Mouse (Mus musculus) hindbrain, embryonic 14.5 days (tissue): ENCODE data around the gene Casq2. TPM values are rescaled to one million over a fixed set of nuclear protein-coding genes. Genes with fewer than 3 reads are reported as not detected.

Source experiments
- ATAC-seq: fragments of 200-750 bp; cut with Nextera tagmentation; 2 replicates; pipeline ENCODE4 v1.8.0; 2017; ENCODE audit warnings: moderate number of reproducible peaks, mild to moderate bottlenecking, moderate TSS enrichment, moderate library complexity; ENCODE audit not compliant: low FRiP score
- DNase-seq: peaks from one replicate; pipeline ENCODE4 v3.0.0-alpha.2; 2015; ENCODE audit warnings: low spot score
- H3K27ac ChIP-seq: fragments of 300-500 bp; sonication (generic); 2 replicates; pipeline ENCODE4 v1.5.1; 2014; ENCODE audit warnings: mild to moderate bottlenecking, moderate library complexity
- H3K27me3 ChIP-seq: fragments of 300-500 bp; sonication (generic); 2 replicates; pipeline ENCODE4 v1.6.1; 2014; ENCODE audit warnings: mild to moderate bottlenecking, low read length, mixed read lengths; ENCODE audit not compliant: control insufficient read depth, insufficient read depth
- H3K36me3 ChIP-seq: fragments of 300-500 bp; sonication (generic); replicated peaks from 2 replicates; pipeline ENCODE4 v1.6.1; 2014; ENCODE audit not compliant: control insufficient read depth, insufficient read depth
- H3K4me1 ChIP-seq: fragments of 300-500 bp; sonication (generic); replicated peaks from 2 replicates; pipeline ENCODE4 v1.6.1; 2014; ENCODE audit warnings: antibody characterized with exemption, low read length, mixed read lengths; ENCODE audit not compliant: control insufficient read depth, insufficient read depth
- H3K4me2 ChIP-seq: fragments of 300-500 bp; sonication (generic); replicated peaks from 2 replicates; pipeline ENCODE4 v1.6.1; 2014; ENCODE audit warnings: mild to moderate bottlenecking, moderate library complexity
- H3K4me3 ChIP-seq: fragments of 300-500 bp; sonication (generic); replicated peaks from 2 replicates; pipeline ENCODE4 v1.5.1; 2014; ENCODE audit warnings: mild to moderate bottlenecking, low read length
- H3K9ac ChIP-seq: fragments of 300-500 bp; sonication (generic); 2 replicates; pipeline ENCODE4 v1.6.1; 2014
- H3K9me3 ChIP-seq: fragments of 300-500 bp; sonication (generic); 2 replicates; pipeline ENCODE4 v1.6.1; 2016; ENCODE audit warnings: low read length; ENCODE audit not compliant: control insufficient read depth
- WGBS: fragments of 180-500 bp; shearing (Covaris S2); extraction: QIAGEN DNeasy Blood & Tissue Kit; methylation state at CpG from one replicate; pipeline ENCODE4 v1.1.7; 2014; 5-methylcytosine and 5-hydroxymethylcytosine counted together
- polyA plus RNA-seq: library from polyadenylated mRNA; unstranded; fragments of >200 nt; fragmentation: Nextera tagmentation; extraction: Ambion mirVana; gene quantifications from 2 replicates; pipeline ENCODE4 v1.2.1, GENCODE M21; 2014

Casq2 gene
- polyA plus RNA-seq, 1 experiment from 2014 or later: 0.32 TPM

- Histone ChIP-seq H3K4me2 (no peak overlapping the region), H3K27ac (no peak overlapping the region), H3K36me3 (no peaks in the 10 kb centered on the region), H3K9me3 (no peaks in the 10 kb centered on the region), H3K4me3 (no peak overlapping the region), H3K27me3 (no peaks in the 10 kb centered on the region; the same call in 1 of the 2 replicates), H3K9ac (no peak overlapping the region), H3K4me1 (no peaks in the 10 kb centered on the region)
- DNase-seq (no peak), ATAC-seq (no peak)
- 89% methylated on average over 4 of the region's 4 CpGs for WGBS
Observed at GRCm38 (mm10) chr3:102187401-102187800, 101.2 kb downstream of the Casq2 start.

GRCm38 (mm10) chr3:102188972-102189371 is 102.8 kb downstream of the Casq2 start:
- H3K9ac ChIP-seq: no peak overlapping the region
- H3K27ac ChIP-seq: no peak overlapping the region
- H3K4me2 ChIP-seq: no peak overlapping the region
- no peaks in the 10 kb centered on the region for H3K9me3 ChIP-seq
- DNase-seq (peak; percentile 38), ATAC-seq (no peak)
- 11% methylated on average over 6 of the region's 6 CpGs for WGBS
- no peak overlapping the region for H3K4me3 ChIP-seq
- H3K4me1 ChIP-seq: peaks cover 15% of the 10 kb centered on the region
- no peaks in the 10 kb centered on the region for H3K36me3 ChIP-seq
- H3K27me3 ChIP-seq: no peaks in the 10 kb centered on the region; the same call in 1 of the 2 replicates

GRCm38 (mm10) chr3:102190015-102190414 is 103.8 kb downstream of the Casq2 start:
- Histone ChIP-seq H3K27me3 (no peaks in the 10 kb centered on the region; the same call in 1 of the 2 replicates), H3K36me3 (no peaks in the 10 kb centered on the region), H3K4me2 (no peak overlapping the region), H3K9me3 (no peaks in the 10 kb centered on the region), H3K9ac (no peak overlapping the region), H3K4me3 (no peak overlapping the region), H3K4me1 (peaks cover 25% of the 10 kb centered on the region), H3K27ac (no peak overlapping the region)
- WGBS: 3% methylated on average over 4 of the region's 4 CpGs
- no peak for ATAC-seq
- no peak for DNase-seq

- Histone ChIP-seq H3K4me1 (peaks cover 25% of the 10 kb centered on the region), H3K27ac (no peak overlapping the region)
- no peak for ATAC-seq
Observed at GRCm38 (mm10) chr3:102190642-102191041, 104.4 kb downstream of the Casq2 start.

GRCm38 (mm10) chr3:102191575-102191974 is 105.4 kb downstream of the Casq2 start:
- Histone ChIP-seq H3K4me2 (no peak overlapping the region), H3K27ac (no peak overlapping the region), H3K36me3 (no peaks in the 10 kb centered on the region), H3K27me3 (peaks cover 9% of the 10 kb centered on the region; the same call in 1 of the 2 replicates), H3K9ac (no peak overlapping the region), H3K9me3 (no peaks in the 10 kb centered on the region), H3K4me3 (no peak overlapping the region), H3K4me1 (peaks cover 25% of the 10 kb centered on the region)
- 58% methylated on average over 3 of the region's 3 CpGs for WGBS
- DNase-seq (no peak), ATAC-seq (no peak)

More at GRCm38 (mm10) chr3:102190642-102191041, 104.4 kb downstream of the Casq2 start:
- H3K4me2 ChIP-seq: no peak overlapping the region
- H3K9me3 ChIP-seq: no peaks in the 10 kb centered on the region
- H3K4me3 ChIP-seq: no peak overlapping the region
- no peak for DNase-seq
- peaks cover 5% of the 10 kb centered on the region; the same call in 1 of the 2 replicates for H3K27me3 ChIP-seq
- no peaks in the 10 kb centered on the region for H3K36me3 ChIP-seq
- no peak overlapping the region for H3K9ac ChIP-seq

- H3K4me2 ChIP-seq: no peak overlapping the region
- DNase-seq (no peak), ATAC-seq (no peak)
- 69% methylated on average over 2 of the region's 2 CpGs for WGBS
- peaks cover 9% of the 10 kb centered on the region; the same call in 1 of the 2 replicates for H3K27me3 ChIP-seq
- no peaks in the 10 kb centered on the region for H3K36me3 ChIP-seq
- no peak overlapping the region for H3K27ac ChIP-seq
- H3K4me3 ChIP-seq: no peak overlapping the region
- H3K9me3 ChIP-seq: no peaks in the 10 kb centered on the region
- no peak overlapping the region for H3K9ac ChIP-seq
- H3K4me1 ChIP-seq: peaks cover 26% of the 10 kb centered on the region
Observed at GRCm38 (mm10) chr3:102192621-102193020, 106.4 kb downstream of the Casq2 start.

- peaks cover 30% of the 10 kb centered on the region for H3K4me1 ChIP-seq
- H3K9ac ChIP-seq: peak overlapping the region; percentile 16; the same call in 1 of the 2 replicates
- ATAC-seq (no peak), DNase-seq (peak; percentile 41)
- peak overlapping the region; percentile 36 for H3K4me2 ChIP-seq
- H3K27me3 ChIP-seq: peaks cover 9% of the 10 kb centered on the region
- 4% methylated on average over 20 of the region's 20 CpGs for WGBS
- H3K27ac ChIP-seq: peak overlapping the region; percentile 9
- no peaks in the 10 kb centered on the region for H3K36me3 ChIP-seq
- no peaks in the 10 kb centered on the region for H3K9me3 ChIP-seq
- H3K4me3 ChIP-seq: no peak overlapping the region
Observed at GRCm38 (mm10) chr3:102193488-102194290, 107.5 kb downstream of the Casq2 start.

GRCm38 (mm10) chr3:102194291-102195051 is 108.3 kb downstream of the Casq2 start:
- Histone ChIP-seq H3K27me3 (peaks cover 13% of the 10 kb centered on the region; the same call in 1 of the 2 replicates), H3K9me3 (no peaks in the 10 kb centered on the region), H3K9ac (no peak overlapping the region), H3K4me3 (no peak overlapping the region), H3K4me1 (peaks cover 30% of the 10 kb centered on the region), H3K36me3 (no peaks in the 10 kb centered on the region), H3K4me2 (peak overlapping the region; percentile 36), H3K27ac (peak overlapping the region; percentile 9; the same call in 1 of the 2 replicates)
- WGBS: 1% methylated on average over 11 of the region's 11 CpGs
- ATAC-seq: peak; percentile 51; the same call in 1 of the 2 replicates
- DNase-seq: peak; percentile 53

GRCm38 (mm10) chr3:102195762-102196161 is 109.5 kb downstream of the Casq2 start:
- ATAC-seq: no peak

More at GRCm38 (mm10) chr3:102195762-102196161, 109.5 kb downstream of the Casq2 start:
- no peak for DNase-seq
- H3K36me3 ChIP-seq: no peaks in the 10 kb centered on the region
- H3K9ac ChIP-seq: no peak overlapping the region
- H3K27me3 ChIP-seq: peaks cover 13% of the 10 kb centered on the region; the same call in 1 of the 2 replicates
- H3K9me3 ChIP-seq: no peaks in the 10 kb centered on the region
- 48% methylated on average over 2 of the region's 2 CpGs for WGBS
- peaks cover 30% of the 10 kb centered on the region for H3K4me1 ChIP-seq
- no peak overlapping the region for H3K4me2 ChIP-seq
- no peak overlapping the region for H3K27ac ChIP-seq
- no peak overlapping the region for H3K4me3 ChIP-seq
